Mouse (Mus musculus): Measurements from ENCODE around the gene Lrrc34. TPM values are rescaled to one million over a fixed set of nuclear protein-coding genes. Genes with fewer than 3 reads are reported as not detected.

The Lrrc34 gene
- polyA plus RNA-seq, 1 experiment from 2014 or later: 0.16 TPM

- Histone ChIP-seq H3K4me1 (replicated peaks; ENCODE audit: control insufficient read depth, insufficient read depth, low read length) (no peaks in the 10 kb centered on the region), H3K4me2 (replicated peaks; ENCODE audit: low read depth) (no peak overlapping the region), H3K4me3 (ENCODE audit: low read depth, low read length) (no peak overlapping the region), H3K27ac (ENCODE audit: low read depth, low read length) (no peak overlapping the region), H3K36me3 (ENCODE audit: control insufficient read depth, insufficient read depth) (no peaks in the 10 kb centered on the region), H3K9me3 (ENCODE audit: control insufficient read depth) (no peaks in the 10 kb centered on the region), H3K27me3 (replicated peaks; ENCODE audit: control insufficient read depth, insufficient read depth, low read length) (no peaks in the 10 kb centered on the region), H3K9ac (ENCODE audit: low read depth, low read length) (no peak overlapping the region)
- TF ChIP-seq CTCF (IDR thresholded peaks at IDR 0.05; ENCODE audit: low read depth): no peak
- 86% methylated on average over 9 of the region's 9 CpGs for WGBS
- no peak for ATAC-seq
Observed at GRCm38 (mm10) chr3:30658486-30658885, 10.8 kb upstream of the Lrrc34 start.

GRCm38 (mm10) chr3:30655937-30656336 is 8.3 kb upstream of the Lrrc34 start:
- no peak overlapping the region for H3K9ac ChIP-seq (ENCODE audit: low read depth, low read length)
- no peaks in the 10 kb centered on the region for H3K4me1 ChIP-seq (replicated peaks; ENCODE audit: control insufficient read depth, insufficient read depth, low read length)
- H3K9me3 ChIP-seq (ENCODE audit: control insufficient read depth): no peaks in the 10 kb centered on the region
- 0 out of 2 replicates have a peak, but pooled peaks cover 5% of the 10 kb centered on the region for H3K27me3 ChIP-seq (replicated peaks; ENCODE audit: control insufficient read depth, insufficient read depth, low read length)
- no peak overlapping the region for H3K4me2 ChIP-seq (replicated peaks; ENCODE audit: low read depth)
- H3K4me3 ChIP-seq (ENCODE audit: low read depth, low read length): no peak overlapping the region
- no peaks in the 10 kb centered on the region for H3K36me3 ChIP-seq (ENCODE audit: control insufficient read depth, insufficient read depth)
- no peak for TF ChIP-seq CTCF (IDR thresholded peaks at IDR 0.05; ENCODE audit: low read depth)
- no peak overlapping the region for H3K27ac ChIP-seq (ENCODE audit: low read depth, low read length)
- 81% methylated on average over 5 of the region's 5 CpGs for WGBS
- no peak for ATAC-seq

GRCm38 (mm10) chr3:30650062-30650841 is 2.6 kb upstream of the Lrrc34 start:
- no peak overlapping the region for H3K27ac ChIP-seq (ENCODE audit: low read depth, low read length)
- H3K4me2 ChIP-seq (replicated peaks; ENCODE audit: low read depth): peak overlapping the region; percentile 73
- H3K4me3 ChIP-seq (ENCODE audit: low read depth, low read length): peak overlapping the region; percentile 35
- WGBS: under 1% methylated on average over 41 of the region's 41 CpGs
- peak; percentile 75 for TF ChIP-seq CTCF (IDR thresholded peaks at IDR 0.05; ENCODE audit: low read depth)
- no peaks in the 10 kb centered on the region for H3K36me3 ChIP-seq (ENCODE audit: control insufficient read depth, insufficient read depth)
- peak overlapping the region; percentile 22; the same call in 1 of the 2 replicates for H3K9ac ChIP-seq (ENCODE audit: low read depth, low read length)
- no peaks in the 10 kb centered on the region for H3K4me1 ChIP-seq (replicated peaks; ENCODE audit: control insufficient read depth, insufficient read depth, low read length)
- H3K27me3 ChIP-seq (replicated peaks; ENCODE audit: control insufficient read depth, insufficient read depth, low read length): 0 out of 2 replicates have a peak, but pooled peaks cover 24% of the 10 kb centered on the region
- ATAC-seq: peak; percentile 70
- H3K9me3 ChIP-seq (ENCODE audit: control insufficient read depth): no peaks in the 10 kb centered on the region

GRCm38 (mm10) chr3:30648466-30648865 is 797 bp upstream of the Lrrc34 start:
- no peak for TF ChIP-seq CTCF (IDR thresholded peaks at IDR 0.05; ENCODE audit: low read depth)
- H3K9me3 ChIP-seq (ENCODE audit: control insufficient read depth): no peaks in the 10 kb centered on the region
- ATAC-seq: no peak
- 92% methylated on average over 2 of the region's 2 CpGs for WGBS
- no peak overlapping the region for H3K27ac ChIP-seq (ENCODE audit: low read depth, low read length)
- no peaks in the 10 kb centered on the region for H3K4me1 ChIP-seq (replicated peaks; ENCODE audit: control insufficient read depth, insufficient read depth, low read length)
- no peaks in the 10 kb centered on the region for H3K36me3 ChIP-seq (ENCODE audit: control insufficient read depth, insufficient read depth)
- 0 out of 2 replicates have a peak, but pooled peaks cover 24% of the 10 kb centered on the region for H3K27me3 ChIP-seq (replicated peaks; ENCODE audit: control insufficient read depth, insufficient read depth, low read length)
- H3K9ac ChIP-seq (ENCODE audit: low read depth, low read length): no peak overlapping the region
- no peak overlapping the region for H3K4me2 ChIP-seq (replicated peaks; ENCODE audit: low read depth)
- no peak overlapping the region for H3K4me3 ChIP-seq (ENCODE audit: low read depth, low read length)

GRCm38 (mm10) chr3:30646761-30647160 is 908 bp downstream of the Lrrc34 start:
- no peaks in the 10 kb centered on the region for H3K4me1 ChIP-seq (replicated peaks; ENCODE audit: control insufficient read depth, insufficient read depth, low read length)
- H3K27ac ChIP-seq (ENCODE audit: low read depth, low read length): no peak overlapping the region
- no peaks in the 10 kb centered on the region for H3K36me3 ChIP-seq (ENCODE audit: control insufficient read depth, insufficient read depth)
- no peak overlapping the region for H3K4me3 ChIP-seq (ENCODE audit: low read depth, low read length)
- H3K4me2 ChIP-seq (replicated peaks; ENCODE audit: low read depth): no peak overlapping the region
- no peak overlapping the region for H3K9ac ChIP-seq (ENCODE audit: low read depth, low read length)
- no peak for ATAC-seq
- H3K27me3 ChIP-seq (replicated peaks; ENCODE audit: control insufficient read depth, insufficient read depth, low read length): 0 out of 2 replicates have a peak, but pooled peaks cover 22% of the 10 kb centered on the region
- WGBS: 46% methylated on average over 8 of the region's 8 CpGs
- no peaks in the 10 kb centered on the region for H3K9me3 ChIP-seq (ENCODE audit: control insufficient read depth)
- no peak for TF ChIP-seq CTCF (IDR thresholded peaks at IDR 0.05; ENCODE audit: low read depth)

- Histone ChIP-seq H3K4me1 (replicated peaks; ENCODE audit: control insufficient read depth, insufficient read depth, low read length) (no peaks in the 10 kb centered on the region), H3K9me3 (ENCODE audit: control insufficient read depth) (no peaks in the 10 kb centered on the region), H3K27me3 (replicated peaks; ENCODE audit: control insufficient read depth, insufficient read depth, low read length) (0 out of 2 replicates have a peak, but pooled peaks cover 6% of the 10 kb centered on the region), H3K4me3 (ENCODE audit: low read depth, low read length) (no peak within 1 kb of the TSS), H3K27ac (ENCODE audit: low read depth, low read length) (no peak within 1 kb of the TSS), H3K36me3 (ENCODE audit: control insufficient read depth, insufficient read depth) (no peaks in the 10 kb centered on the region), H3K4me2 (replicated peaks; ENCODE audit: low read depth) (no peak within 1 kb of the TSS), H3K9ac (ENCODE audit: low read depth, low read length) (no peak within 1 kb of the TSS)
- TF ChIP-seq CTCF (IDR thresholded peaks at IDR 0.05; ENCODE audit: low read depth): no peak
- WGBS: 65% methylated on average over 2 of the region's 2 CpGs
- ATAC-seq: no peak
Observed at GRCm38 (mm10) chr3:30644207-30644606, 3.5 kb downstream of the Lrrc34 start, which contains the start of gene Lrriq4. Lrriq4 (plus strand) TSS chr3:30644507.
